Comparison of ENCODE assay signal across 9 mouse cellular contexts in the genomic region with DNA sequence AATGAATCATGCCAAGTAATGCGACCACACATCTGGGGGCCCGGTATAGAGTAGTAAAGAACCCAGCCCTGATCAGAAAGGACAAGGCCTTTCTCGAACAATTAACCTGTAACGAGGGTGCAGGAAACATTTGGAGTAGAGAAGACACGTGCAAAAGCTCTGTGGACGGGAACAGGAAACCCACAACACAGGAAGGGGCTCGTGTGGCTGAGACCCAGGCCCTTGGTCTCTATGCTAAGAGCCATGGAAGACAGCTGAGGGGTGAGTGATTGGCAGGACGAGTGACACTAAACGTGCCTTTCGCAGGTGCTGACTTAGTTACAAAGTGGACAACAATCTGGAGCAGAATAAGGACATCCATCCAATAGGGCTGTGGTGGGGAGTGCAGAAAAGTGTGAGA.
"Had no signal": no experiment of that assay in that cellular context is flagged by ENCODE, and none has a peak within 500 bp of the region (broad histone marks: within the 10 kb centered on the region; RNA-seq: fewer than 3 reads in every experiment).

No protein-coding gene starts in this region.

- DNase-seq: kidney, adult 11 months; kidney, adult 9 months; kidney, postnatal 4 days; left cerebral cortex, postnatal 4 days; lung, postnatal 14 days; right cerebral cortex, adult 18-20 months; right cerebral cortex, postnatal 25 days had no signal

- ATAC-seq: liver, embryonic 12.5 days; midbrain, embryonic 13.5 days had no signal
